Mouse (Mus musculus): ENCODE data around the gene Rasgrf1. TPM values are rescaled to one million over a fixed set of nuclear protein-coding genes. Genes with fewer than 3 reads are reported as not detected.
"Not testable (repeated sequence)": the region's sequence is repeated elsewhere in the genome, so short reads cannot be mapped to it uniquely, and the experiment has no call there.

Gene Rasgrf1
- total RNA-seq, 2 experiments from 2014 or later, result not detected

DNA sequence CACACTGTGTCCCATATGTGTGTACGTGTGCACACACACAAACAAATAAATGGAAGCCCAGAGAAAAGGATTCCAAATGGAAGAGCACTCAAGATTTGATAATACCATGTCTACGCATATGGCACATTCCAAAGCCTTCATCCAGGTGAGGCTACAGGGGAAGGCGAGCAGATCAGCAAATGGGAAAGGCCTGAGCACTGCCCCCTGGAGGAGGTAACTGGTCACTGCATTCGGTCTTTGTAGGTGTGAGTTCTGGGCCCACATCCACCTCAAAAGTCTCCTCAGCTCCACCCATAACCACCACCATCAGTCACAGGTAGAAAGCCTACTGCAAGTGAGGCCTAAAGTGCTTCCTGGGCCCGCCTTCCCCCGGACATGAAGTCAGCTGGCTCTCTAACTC, 118.0 kb downstream of the Rasgrf1 start:
- DNase-seq, result no peak
- intact Hi-C loops (cut with DNase I), result no loop called here

DNA sequence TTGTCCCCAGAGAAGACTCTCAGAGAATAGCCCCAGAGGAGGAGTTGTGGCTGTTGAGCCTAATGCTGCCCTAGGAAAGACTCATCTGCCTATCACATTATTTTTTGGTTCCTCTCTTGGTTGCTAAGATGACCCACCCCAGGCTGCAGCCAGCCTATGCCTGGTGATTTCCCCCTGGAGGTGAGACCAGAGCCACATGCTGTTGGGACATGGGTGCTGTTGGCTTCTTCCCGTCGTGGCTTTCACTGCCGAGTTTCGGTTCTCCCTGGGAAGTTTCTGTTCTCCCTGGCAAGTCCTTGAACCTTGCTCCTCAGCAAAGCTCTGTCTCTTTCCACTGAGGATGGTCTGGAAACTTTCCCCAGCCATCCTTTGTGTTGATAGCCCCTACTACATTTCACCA, 124.2 kb downstream of the Rasgrf1 start:
- intact Hi-C loops (cut with DNase I), result no loop called here
- no peak for DNase-seq

DNA sequence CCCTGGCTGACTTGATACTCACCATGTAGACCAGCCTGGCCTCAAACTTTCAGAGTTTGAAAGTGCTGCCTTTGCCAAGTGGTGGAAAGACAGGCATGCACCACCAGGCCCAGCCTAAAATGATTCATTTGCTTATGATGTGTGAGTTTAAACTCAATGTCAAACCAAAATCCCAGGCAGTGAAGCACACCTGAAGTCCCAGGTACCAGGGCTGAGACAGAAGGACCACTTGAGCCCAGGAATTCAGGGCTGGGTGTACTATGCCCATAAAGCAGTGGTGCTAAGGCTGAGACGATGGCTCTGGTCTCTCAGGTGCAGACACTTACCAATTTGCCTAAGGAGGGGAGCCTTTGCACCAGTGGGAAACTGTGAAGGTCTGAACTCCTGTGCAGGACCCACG, 125.5 kb downstream of the Rasgrf1 start:
- intact Hi-C loops (cut with DNase I), result no loop called here
- DNase-seq, result no peak

DNA sequence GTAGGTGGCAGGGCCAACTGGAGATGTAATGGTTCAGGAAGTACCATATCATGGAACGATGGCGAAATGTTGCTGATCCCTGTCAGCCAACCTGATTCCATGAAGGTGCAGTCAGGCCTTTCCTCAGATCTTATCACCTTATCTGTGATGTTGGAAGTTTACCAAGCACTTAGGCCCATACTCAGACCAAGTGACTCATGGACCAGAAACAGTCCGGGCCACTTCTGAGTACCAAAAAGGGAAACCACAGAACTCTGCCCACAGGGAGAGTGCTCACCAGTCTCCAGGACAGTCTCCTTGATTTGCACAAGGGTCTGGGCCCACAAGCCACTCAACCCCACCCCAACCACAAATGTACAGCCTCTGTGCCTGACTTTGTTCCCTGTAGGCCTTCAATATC, 126.1 kb downstream of the Rasgrf1 start:
- no peak for DNase-seq
- intact Hi-C loops (cut with DNase I), result no loop called here

DNA sequence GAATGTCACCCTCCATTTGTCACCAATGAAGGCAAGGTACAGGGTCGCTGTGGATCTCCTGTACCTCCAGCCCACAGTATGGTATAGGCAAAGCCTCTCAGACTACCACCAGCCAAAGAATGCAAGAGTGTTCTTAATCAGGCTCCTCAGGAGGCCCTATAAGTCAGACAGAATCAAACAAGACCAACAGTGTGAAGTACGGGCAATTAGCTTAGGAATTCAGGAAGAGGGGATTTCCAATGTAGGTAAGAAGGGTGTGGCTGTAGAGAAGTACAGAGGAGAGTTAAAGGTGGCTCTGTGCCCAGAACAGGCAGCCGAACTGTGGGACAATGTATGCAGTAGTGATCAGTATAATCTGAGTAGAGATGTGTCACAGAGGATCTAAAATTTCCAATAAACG, 126.6 kb downstream of the Rasgrf1 start:
- no peak for DNase-seq
- intact Hi-C loops (cut with DNase I), result no loop called here

DNA sequence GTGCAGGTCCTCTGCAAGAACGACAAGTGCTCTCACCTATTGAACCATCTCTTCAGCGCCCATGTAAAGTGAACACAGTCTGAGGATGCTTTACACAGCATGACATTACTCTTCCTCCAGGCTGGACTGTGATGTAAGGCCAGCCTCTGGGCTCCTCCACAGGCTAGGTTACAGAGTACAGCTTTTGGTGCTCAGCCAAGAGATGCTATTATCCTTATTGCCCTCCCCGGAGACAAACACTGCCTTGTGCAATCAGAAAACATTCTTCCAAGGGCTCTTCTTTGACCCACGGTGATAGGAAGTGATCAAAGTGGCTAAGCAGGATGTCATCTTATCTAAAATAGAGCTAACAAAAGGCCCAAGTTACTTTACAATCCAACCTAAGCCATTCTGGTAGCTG, 128.8 kb downstream of the Rasgrf1 start:
- intact Hi-C loops (cut with DNase I), result no loop called here
- DNase-seq, result no peak

DNA sequence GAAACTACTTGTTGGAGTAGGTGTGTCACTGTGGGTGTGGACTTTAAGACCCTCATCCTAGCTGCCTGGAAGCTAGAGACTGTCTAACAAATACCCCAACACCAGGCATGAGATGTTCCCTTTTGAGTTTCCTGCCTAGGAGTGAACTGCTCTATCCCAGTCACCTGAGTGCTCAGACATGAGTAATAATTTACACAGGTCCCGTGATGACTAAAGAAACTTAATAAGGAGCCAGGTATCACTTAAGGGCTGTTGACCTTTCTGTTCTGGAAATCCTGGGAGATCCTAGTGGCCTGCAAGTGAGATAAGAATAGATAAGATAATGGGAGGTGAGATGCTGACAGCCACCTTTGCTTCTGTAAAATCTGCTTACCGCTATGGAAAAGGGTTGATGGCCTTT, 131.2 kb downstream of the Rasgrf1 start:
- DNase-seq, result no peak
- intact Hi-C loops (cut with DNase I), result no loop called here

DNA sequence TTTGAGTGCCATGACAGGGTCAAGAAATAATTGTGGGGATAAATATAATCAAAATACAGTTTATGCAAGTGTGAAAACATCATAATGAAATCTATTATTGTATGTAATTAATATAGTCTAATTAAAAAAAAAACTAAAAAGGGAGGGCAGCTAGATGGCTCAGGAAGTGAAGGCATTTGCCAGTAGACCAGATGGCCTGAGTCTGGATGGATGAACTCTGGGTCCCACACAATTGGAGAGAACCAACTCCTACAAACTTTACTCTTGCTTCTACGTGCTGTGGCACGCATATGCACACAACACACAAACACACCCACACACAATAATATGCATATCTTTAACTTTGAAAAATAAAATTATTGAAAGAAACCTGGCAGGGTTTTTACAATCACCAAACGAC, 131.8 kb downstream of the Rasgrf1 start:
- no peak for DNase-seq
- intact Hi-C loops (cut with DNase I), result no loop called here

DNA sequence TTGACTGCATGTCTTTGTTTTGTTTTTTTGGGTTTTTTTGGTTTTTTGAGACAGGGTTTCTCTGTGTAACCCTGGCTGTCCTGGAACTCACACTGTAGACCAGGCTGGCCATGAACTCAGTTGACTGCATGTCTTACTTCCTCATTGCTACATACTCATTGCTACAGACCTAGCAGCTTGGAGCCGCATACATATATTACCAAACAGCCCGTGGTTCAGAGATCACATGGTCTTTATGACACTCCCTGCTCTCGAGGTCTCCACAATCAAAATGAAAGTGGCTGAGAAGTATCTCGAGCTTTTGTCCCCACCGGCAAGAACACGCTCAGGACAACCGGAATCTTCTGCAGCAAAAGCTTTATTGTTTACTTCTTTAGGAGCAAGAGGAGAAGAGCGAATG, 133.2 kb downstream of the Rasgrf1 start:
- intact Hi-C loops (cut with DNase I); DNase-seq: not testable (repeated sequence)

DNA sequence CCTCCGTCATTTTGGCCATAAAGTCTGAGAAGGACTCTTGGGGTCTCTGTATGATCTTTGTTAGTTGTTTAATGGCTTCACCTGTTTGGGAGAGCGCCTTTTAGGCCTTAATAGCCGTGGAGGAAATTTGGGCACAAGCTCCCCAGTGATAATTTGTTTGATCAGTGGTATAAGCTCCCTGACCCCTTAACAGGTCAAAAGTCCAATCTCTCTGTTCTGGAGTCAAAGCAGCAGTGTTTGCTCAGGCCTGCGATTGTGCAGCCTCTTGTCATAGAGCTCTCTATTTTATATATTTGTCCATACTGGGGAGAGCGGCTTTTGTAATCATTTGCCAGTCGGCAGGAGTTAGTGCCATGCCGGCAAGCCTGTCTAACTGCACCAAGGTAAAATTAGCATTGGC, 135.5 kb downstream of the Rasgrf1 start:
- no peak for DNase-seq
- intact Hi-C loops (cut with DNase I), result no loop called here

DNA sequence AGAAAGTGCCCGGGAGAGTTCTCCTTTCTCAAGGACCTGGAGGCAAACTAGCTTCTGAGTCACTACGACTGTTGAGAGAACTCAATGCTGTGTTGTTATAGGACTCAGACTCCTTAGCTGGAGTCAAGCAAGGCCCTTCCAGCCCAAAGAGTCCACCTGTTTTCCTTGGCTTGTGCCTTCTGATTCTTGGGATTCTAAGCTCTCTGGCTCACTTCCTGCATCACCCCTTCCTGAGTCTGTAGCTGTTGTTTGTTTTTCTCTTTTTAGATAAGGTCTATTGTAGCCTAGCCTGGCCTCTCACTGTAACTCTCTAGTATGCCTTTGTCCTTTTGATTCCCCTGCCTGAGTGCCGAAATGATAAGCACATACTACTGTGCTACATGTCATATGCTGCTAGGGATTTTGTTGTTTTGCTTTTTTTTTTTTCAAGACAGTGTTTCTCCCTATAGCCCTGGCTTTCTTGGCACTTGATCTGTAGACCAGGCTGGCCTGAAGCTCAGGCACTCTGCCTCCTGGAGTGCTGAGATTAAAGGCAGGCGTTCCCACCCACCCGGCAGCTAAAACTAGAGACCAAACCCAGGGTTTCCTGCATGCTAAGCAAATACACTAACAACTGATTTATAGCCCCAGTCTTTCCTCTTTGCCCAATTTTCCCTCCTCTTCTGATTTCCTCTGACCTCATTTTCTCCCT, 138.4 kb downstream of the Rasgrf1 start:
- intact Hi-C loops (cut with DNase I), result no loop called here
- no peak for DNase-seq

DNA sequence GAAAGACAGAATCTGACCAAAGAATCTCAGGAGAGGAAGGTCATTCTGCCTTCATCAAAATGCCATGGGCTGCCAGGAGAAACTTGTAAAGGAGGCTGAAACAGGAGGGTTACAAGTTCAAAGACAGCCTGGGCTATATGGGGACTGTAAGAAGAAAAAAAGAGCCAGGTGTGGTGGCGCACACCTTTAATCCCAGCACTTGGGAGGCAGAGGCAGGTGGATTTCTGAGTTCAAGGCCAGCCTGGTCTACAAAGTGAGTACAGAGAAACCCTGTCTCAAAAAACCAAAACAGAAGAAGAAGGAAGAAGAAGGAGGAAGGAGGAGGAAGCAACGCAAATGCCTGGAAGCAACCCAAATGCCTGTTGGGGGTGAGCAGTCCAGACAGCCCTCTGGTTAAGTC, 144.1 kb downstream of the Rasgrf1 start, which contains the start of gene Ctsh:
Gene Ctsh, plus strand, starts transcription at position 301 of the 400 bp plus-strand sequence.
- no peak for DNase-seq
- intact Hi-C loops (cut with DNase I), result no loop called here

DNA sequence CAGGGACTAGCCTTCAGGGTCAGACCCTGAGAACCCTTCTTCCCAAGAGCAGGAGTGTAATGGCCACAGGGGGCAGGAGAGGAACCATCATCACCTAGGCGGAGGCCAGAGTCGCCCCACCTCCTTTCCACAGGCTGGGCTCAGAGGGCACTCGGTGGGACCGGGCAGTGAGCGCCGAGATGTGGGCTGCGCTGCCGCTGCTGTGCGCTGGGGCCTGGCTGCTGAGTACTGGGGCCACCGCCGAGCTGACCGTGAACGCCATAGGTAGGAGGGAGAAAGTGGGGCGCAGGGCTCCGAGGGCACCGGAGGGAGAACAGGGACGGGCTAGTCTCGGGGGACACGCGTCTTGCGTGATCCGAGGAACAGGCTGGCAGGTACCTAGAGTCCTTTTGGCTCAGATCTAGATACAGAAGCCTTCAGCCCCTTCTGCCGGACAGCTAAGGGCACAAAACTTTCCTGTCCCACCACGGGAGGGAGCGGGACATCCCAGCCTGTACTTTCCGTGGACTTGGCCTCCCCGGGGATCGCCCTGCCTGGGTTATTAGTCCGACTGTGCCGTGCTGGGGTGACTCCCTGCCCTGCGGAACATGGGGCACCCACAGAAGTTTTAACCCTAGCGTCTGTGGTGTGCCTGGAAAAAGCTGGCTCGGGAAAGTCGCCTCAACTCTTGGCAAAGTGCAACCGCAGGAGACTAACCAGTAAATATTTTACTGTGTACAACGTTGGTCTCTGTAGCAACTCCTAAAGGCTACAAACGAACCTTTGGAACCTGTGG, 144.8 kb downstream of the Rasgrf1 start:
- intact Hi-C loops (cut with DNase I), result no loop called here
- peak; percentile 70 to 72 for DNase-seq

DNA sequence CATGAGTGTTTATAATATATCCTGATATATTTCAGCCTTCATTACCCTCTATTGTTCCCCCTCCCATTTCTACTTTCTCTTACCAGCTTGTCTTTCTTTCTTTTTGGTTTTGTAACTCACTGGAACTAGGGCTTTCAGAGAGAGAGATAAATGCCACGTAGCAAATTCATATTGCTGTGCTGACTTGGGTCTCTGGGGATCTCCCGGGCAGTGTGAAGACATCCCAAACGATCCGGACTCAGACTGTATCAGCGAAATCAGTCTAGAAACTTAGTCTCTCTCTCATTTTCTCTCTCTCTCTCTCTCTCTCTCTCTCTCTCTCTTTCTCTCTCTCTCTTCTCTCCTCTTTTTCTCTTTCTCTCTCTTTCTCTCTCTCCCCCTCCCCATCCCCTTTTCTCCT, 145.7 kb downstream of the Rasgrf1 start:
- no peak for DNase-seq
- intact Hi-C loops (cut with DNase I), result no loop called here

DNA sequence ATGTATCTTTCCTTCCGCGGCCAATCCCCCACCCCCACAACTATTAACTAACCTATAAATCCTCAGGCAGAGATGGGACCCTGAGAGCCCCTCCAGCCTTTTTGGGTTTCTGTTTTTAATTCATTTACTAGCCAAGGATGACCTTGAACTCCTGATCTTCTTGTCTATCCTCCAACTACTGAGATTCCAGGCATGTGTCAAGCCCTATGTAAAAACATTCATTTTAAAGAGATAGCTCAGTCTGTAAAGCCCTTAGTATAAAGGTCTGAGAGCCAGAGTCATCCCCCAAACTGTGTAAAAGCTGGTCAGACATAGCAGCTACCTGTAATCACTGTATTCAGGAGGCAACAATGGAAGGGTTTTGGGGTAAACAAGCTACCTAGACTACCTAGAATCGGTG, 146.2 kb downstream of the Rasgrf1 start:
- intact Hi-C loops (cut with DNase I), result no loop called here
- DNase-seq, result no peak

DNA sequence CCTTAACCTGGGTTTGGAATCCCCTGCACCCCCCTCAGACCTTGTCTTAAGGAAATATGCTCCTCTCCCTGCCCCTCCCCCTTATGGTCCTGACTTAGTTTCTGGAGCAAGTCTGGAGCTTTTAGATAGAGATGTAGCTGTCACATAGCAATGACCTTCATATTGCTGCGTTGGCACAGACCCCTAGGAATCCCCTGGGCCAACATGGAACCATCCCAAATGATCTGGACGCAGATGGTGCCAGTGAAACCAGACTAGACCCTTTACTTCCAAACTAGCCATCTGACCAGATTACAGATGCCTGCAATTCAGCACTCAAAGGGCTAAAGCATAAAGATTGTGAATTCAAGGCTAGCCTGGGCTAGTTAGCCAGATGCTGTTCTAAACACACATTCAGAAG, 147.0 kb downstream of the Rasgrf1 start:
- DNase-seq, result no peak
- intact Hi-C loops (cut with DNase I), result no loop called here

DNA sequence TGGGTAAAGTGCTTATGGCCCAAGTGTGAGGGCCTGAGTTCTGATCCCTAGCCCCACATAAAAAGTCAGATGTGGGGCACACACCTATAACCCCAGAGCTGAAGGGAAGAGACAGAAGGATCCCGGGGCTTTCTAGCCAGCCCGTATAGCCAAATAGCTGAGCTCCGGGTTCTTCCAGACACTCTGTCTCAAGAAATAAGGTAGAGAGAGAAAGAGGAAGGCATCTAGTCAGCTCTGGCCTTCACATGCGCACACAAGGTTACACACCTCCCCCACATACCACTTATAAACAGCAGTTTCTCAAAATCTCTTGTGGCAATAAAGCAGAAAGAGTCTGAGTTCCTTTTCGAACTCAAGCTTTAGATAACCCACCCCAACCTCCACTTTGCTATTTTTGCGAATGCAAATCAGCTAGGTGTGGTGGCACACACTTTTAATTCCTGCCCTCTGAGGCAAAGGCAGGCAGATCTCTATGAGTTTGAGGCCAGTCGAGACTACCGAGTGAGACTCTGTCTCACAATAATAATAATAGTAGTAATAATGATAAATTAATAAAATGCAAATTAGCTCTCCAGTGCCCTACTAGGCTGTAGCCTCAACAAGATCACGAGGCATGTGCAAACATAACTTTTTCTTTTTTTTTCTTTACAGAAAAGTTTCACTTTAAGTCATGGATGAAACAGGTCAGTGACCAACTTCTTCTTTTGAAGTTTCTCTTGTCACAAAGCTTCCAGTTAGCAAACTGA, 150.3 kb downstream of the Rasgrf1 start:
- intact Hi-C loops (cut with DNase I), result no loop called here
- no peak for DNase-seq

DNA sequence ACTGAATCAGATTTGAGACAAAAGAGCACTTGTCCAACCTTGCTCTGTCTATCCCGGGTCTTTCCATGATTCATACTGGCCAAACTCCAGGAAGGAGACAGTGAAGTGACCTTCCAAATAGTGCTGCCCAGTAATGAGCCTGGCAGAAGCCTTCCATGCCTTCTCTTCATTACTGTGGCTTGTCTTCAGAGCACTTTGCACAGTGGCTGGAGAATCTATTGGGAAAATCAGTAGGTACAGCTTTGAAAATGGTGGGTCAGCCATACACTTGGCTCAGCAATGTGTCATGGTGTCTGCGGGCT, 150.8 kb downstream of the Rasgrf1 start:
- intact Hi-C loops (cut with DNase I), result no loop called here
- no peak for DNase-seq

DNA sequence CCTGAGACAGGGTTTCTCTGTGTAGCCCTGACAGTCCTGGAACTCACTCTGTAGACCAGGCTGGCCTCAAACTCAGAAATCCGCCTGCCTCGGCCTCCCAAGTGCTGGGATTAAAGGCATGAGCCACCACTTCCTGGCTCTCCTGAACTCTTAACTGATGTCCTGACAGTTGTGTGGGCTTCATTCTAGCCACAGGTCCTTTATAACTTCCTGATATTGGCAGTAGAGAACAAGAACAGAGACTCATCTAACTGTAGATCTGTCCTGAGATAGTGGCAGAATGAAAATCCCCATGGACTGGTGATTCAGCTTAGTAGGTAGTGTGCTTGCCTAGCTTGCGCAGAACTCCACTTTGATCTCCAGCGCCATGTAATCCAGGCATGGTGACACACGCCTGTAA, 151.2 kb downstream of the Rasgrf1 start:
- DNase-seq; intact Hi-C loops (cut with DNase I): not testable (repeated sequence)

DNA sequence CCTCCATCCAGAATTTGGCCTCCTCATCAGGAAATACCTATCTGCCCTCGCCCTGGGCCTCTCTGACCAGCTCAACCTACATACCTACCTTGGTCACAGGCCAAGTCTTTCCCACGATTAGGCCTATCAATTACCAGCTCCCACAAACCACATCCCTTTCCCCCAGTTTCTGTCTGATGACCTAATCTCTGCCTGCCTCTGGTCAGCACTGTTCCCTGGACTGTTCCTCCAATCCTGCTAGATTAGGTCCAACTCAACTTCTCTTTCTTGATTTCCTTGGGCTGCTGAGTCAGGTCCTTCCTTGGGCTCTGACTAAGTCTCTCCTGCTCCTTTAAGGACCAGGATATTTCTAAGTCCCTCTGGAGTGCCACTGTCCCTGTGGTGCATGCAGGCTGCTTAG, 157.6 kb downstream of the Rasgrf1 start:
- intact Hi-C loops (cut with DNase I), result no loop called here
- DNase-seq, result no peak

DNA sequence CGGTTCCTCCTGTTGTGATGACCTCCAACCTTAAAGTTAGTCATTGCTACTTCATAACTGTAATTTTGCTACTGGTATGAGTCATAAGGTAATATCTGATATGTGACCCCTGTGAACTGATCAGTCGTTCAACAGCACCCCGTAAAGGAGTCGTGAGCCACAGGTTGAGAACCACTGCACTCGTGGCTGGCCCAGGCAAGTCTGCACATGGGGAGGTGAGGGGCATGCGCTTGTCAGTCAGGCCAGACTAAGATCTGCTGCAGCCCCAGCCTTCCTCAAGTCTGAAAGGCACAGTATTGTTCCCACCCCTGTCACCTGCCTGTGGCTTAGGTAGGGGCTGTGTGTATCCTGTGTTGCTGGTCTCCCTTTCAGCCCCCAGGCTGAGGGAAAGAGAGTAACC, 159.1 kb downstream of the Rasgrf1 start:
- intact Hi-C loops (cut with DNase I), result no loop called here
- no peak for DNase-seq

DNA sequence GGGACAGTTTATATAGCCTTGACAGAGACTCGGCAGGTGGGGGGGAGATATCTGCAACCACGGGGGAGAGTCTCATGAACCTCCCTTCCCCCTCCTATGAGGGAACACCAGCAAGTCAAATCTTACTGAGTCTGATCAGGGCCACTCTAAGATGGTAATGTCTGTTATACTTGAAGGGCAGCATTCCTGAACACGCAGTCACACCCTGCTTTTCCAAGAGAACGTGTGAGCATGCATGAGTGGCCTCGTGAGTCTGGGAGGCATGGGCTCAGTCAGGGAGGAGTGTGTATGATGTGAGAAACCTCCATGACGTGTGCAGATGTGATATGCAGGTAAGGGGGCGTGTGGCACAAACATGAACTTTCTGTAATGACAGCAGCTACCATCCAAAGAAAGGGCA, 159.8 kb downstream of the Rasgrf1 start:
- no peak for DNase-seq
- intact Hi-C loops (cut with DNase I), result no loop called here

Data from heart, postnatal 36 days (tissue).